Mouse (Mus musculus) left cerebral cortex, postnatal 36 days (tissue): ENCODE measurements around the gene Krt42. TPM values are rescaled to one million over a fixed set of nuclear protein-coding genes. Genes with fewer than 3 reads are reported as not detected.

Source experiments
- DNase-seq, 2 experiments: peaks; one replicate each; pipeline ENCODE4 v3.0.0; 2021 to 2022; ENCODE audit warnings: low spot score in 2 of 2, mixed read lengths in 1 of 2
- intact Hi-C: fragments of 180-260 bp; cut with DNase I; formaldehyde crosslinking; loops from one replicate; pipeline ENCODE4 v1.15.1; 2025
- total RNA-seq, 2 experiments: library from RNA; stranded (reverse); gene quantifications; 2 replicates each; pipeline ENCODE4 v1.2.3; 2021

Gene Krt42
- total RNA-seq, 2 experiments from 2014 or later = not detected

DNA sequence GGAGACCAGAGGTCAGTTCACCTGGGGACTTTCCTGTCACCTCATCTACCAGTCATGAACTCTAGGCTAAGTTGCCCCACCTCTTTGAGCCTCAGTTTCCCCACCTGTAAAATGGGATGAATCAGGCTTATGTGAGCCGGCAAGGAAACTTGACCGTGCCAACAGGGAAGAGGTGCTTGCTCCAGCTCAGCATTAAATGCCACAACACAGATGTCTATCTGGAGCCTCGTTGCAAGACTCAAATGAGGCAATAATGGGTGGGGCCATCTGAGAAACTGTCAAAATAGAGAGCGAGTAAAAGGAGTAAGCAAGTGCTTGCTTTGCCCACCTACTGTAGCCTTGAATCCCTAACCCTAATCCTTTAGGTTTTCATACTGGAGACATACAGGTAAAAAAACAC is 50.4 kb downstream of the Krt42 start:
- intact Hi-C loops = no loop called here

More for the DNA sequence above, 50.4 kb downstream of the Krt42 start:
- no peak for DNase-seq

Other genes with a start within 250 kb of the Krt42 start
- not detected for gene Krt33b, start 240.0 kb downstream of the Krt42 start, total RNA-seq
- gene Krt34, start 228.3 kb downstream of the Krt42 start, total RNA-seq = not detected
- gene Krt31, start 219.3 kb downstream of the Krt42 start, total RNA-seq = not detected
- gene Krt32, start 181.6 kb downstream of the Krt42 start, total RNA-seq = not detected
- gene Krt35, start 173.6 kb downstream of the Krt42 start, total RNA-seq = not detected
- not detected for gene Krt36, start 164.2 kb downstream of the Krt42 start, total RNA-seq
- gene Krt13, start 148.3 kb downstream of the Krt42 start, total RNA-seq = not detected
- not detected for gene Krt15, start 133.9 kb downstream of the Krt42 start, total RNA-seq
- not detected for gene Krt19, start 121.2 kb downstream of the Krt42 start, total RNA-seq
- gene Krt9, start 76.6 kb downstream of the Krt42 start, total RNA-seq = 1 to 10 TPM; 2.0 to 4.0 TPM
- gene Krt14, start 62.3 kb downstream of the Krt42 start, total RNA-seq = not detected
- not detected for gene Krt16, start 21.0 kb downstream of the Krt42 start, total RNA-seq
- gene Krt17, start 8.8 kb downstream of the Krt42 start, total RNA-seq = not detected
- gene Eif1, start 50.0 kb upstream of the Krt42 start, total RNA-seq = 100 to 1,000 TPM; 712 to 762 TPM
- not detected for gene Gast, start 64.5 kb upstream of the Krt42 start, total RNA-seq
- 100 to 1,000 TPM in 1 of 2 experiments, 10 to 100 TPM in 1; 88.1 to 173 TPM for gene Hap1, start 86.3 kb upstream of the Krt42 start, total RNA-seq
- 10 to 100 TPM; 44.1 to 49.2 TPM for gene Jup, start 127.9 kb upstream of the Krt42 start, total RNA-seq
- gene P3h4, start 145.0 kb upstream of the Krt42 start, total RNA-seq = 10 to 100 TPM in 1 of 2 experiments, 1 to 10 TPM in 1; 7.9 to 10.6 TPM
- gene Fkbp10, start 145.8 kb upstream of the Krt42 start, total RNA-seq = 1 to 10 TPM; 5.3 to 6.6 TPM
- gene Nt5c3b, start 171.9 kb upstream of the Krt42 start, total RNA-seq = 10 to 100 TPM; 46.3 to 48.5 TPM
- gene Klhl10, start 172.0 kb upstream of the Krt42 start, total RNA-seq = 1 to 10 TPM in 1 of 2 experiments, under 1 TPM in 1; 0.77 to 1.1 TPM
- gene Klhl11, start 202.9 kb upstream of the Krt42 start, total RNA-seq = 10 to 100 TPM; 95.1 to 97.8 TPM